ENCODE assay signal across 9 mouse cellular contexts in the genomic region with DNA sequence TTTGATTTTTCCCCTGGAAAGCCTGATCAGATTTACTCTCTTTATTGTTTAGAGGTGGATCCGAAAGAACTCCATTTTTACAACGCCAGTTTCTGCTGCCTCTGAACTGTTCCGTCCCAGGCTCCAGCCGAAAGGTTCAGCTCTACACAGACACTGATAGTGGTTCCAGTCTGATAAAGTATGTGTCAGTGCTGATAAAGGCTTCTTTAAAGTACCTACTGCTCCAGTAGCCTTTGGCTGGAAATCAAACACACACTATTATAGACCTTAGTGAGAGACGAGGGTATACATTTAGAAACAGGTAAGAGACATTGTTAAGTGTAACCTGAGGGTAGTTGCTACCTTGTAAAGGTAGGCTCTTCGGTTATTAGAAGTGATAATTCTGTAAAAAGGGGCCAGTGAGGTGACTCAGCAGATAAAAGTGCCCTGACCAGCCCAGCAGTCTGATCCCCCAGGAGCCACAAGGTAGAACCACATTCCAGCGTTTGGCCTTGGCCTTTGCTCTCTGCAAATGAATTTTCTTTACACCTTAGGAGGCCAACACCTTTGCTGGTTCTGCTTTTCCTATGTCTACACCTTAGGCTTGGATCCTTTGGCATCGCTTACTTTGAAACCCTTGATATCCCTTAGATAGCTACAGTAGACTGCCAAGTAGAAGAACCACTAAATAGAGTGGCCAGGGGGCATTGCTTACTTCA. TPM values are rescaled to one million over a fixed set of nuclear protein-coding genes. Genes with fewer than 3 reads are reported as not detected.
A peak's percentile ranks its signal among the peaks of the same experiment; 100 is the strongest.
DNase-seq lines count a peak whose midpoint lies in the region; ATAC-seq and TF ChIP-seq lines count a peak whose summit lies in the region.
"Had no signal": no experiment of that assay in that cellular context is flagged by ENCODE, and none has a peak within 500 bp of the region (broad histone marks: within the 10 kb centered on the region; RNA-seq: fewer than 3 reads in every experiment).

No protein-coding gene starts in this region.

- H3K9ac ChIP-seq in embryonic facial prominence, embryonic 12.5 days: no peak overlapping the region
- no peak overlapping the region for H3K9ac ChIP-seq in lung, embryonic 14.5 days
- H3K9ac ChIP-seq in intestine, embryonic 14.5 days (ENCODE audit: low read length): no peak overlapping the region
- no peak overlapping the region for H3K9ac ChIP-seq in midbrain, embryonic 11.5 days (ENCODE audit: low read length)

- no peaks in the 10 kb centered on the region for H3K9me3 ChIP-seq in embryonic facial prominence, embryonic 12.5 days
- H3K9me3 ChIP-seq in embryonic facial prominence, embryonic 10.5 days: no peaks in the 10 kb centered on the region
- H3K9me3 ChIP-seq in lung, embryonic 14.5 days (ENCODE audit: low read depth, low read length): no peaks in the 10 kb centered on the region
- H3K9me3 ChIP-seq in intestine, embryonic 14.5 days (ENCODE audit: control insufficient read depth, low read length): no peaks in the 10 kb centered on the region
- no peaks in the 10 kb centered on the region for H3K9me3 ChIP-seq in midbrain, embryonic 11.5 days (ENCODE audit: control insufficient read depth, low read length)
- H3K9me3 ChIP-seq: embryonic facial prominence, embryonic 13.5 days had no signal

- H3K4me2 ChIP-seq in embryonic facial prominence, embryonic 12.5 days (replicated peaks): peak overlapping the region; percentile 83; the same call in 1 of the 2 replicates
- H3K4me2 ChIP-seq in lung, embryonic 14.5 days: peak overlapping the region; percentile 85
- peak overlapping the region; percentile 78 for H3K4me2 ChIP-seq in intestine, embryonic 14.5 days (ENCODE audit: low read length)
- H3K4me2 ChIP-seq in midbrain, embryonic 11.5 days: no peak overlapping the region

- DNase-seq in embryonic facial prominence, embryonic 10.5 days (ENCODE audit: low spot score): no peak
- DNase-seq in lung, embryonic 14.5 days: no peak
- no peak for DNase-seq in lung, postnatal 14 days
- peak; percentile 54 for DNase-seq in intestine, embryonic 14.5 days (ENCODE audit: low spot score)
- DNase-seq in midbrain, embryonic 11.5 days (ENCODE audit: low spot score, missing footprints): peak; percentile 86
- DNase-seq in gastrocnemius, adult 2 months: no peak
- DNase-seq in gastrocnemius, postnatal 25 days: no peak

- 83% methylated on average over 8 of the region's 8 CpGs for WGBS in embryonic facial prominence, embryonic 12.5 days
- WGBS in embryonic facial prominence, embryonic 10.5 days: 83% methylated on average over 8 of the region's 8 CpGs
- WGBS in lung, embryonic 14.5 days: 54% methylated on average over 8 of the region's 8 CpGs
- WGBS in intestine, embryonic 14.5 days: 70% methylated on average over 8 of the region's 8 CpGs
- WGBS in midbrain, embryonic 11.5 days: 85% methylated on average over 8 of the region's 8 CpGs

- ATAC-seq in embryonic facial prominence, embryonic 12.5 days (ENCODE audit: insufficient number of reproducible peaks, insufficient read depth, low FRiP score, low TSS enrichment): no peak
- ATAC-seq in lung, embryonic 14.5 days (ENCODE audit: insufficient read depth): no peak
- ATAC-seq in intestine, embryonic 14.5 days (replicated peaks; ENCODE audit: low FRiP score, low TSS enrichment, low read depth): no peak
- no peak for ATAC-seq in midbrain, embryonic 11.5 days (ENCODE audit: low FRiP score)

- H3K27me3 ChIP-seq in embryonic facial prominence, embryonic 12.5 days: no peaks in the 10 kb centered on the region
- H3K27me3 ChIP-seq in embryonic facial prominence, embryonic 10.5 days (replicated peaks; ENCODE audit: low read depth, poor library complexity, severe bottlenecking): peaks cover 12% of the 10 kb centered on the region; the same call in 1 of the 2 replicates
- H3K27me3 ChIP-seq in lung, embryonic 14.5 days (ENCODE audit: insufficient read depth, low read length): no peaks in the 10 kb centered on the region
- H3K27me3 ChIP-seq in intestine, embryonic 14.5 days (replicated peaks; ENCODE audit: control insufficient read depth, insufficient read depth, low read length): no peaks in the 10 kb centered on the region
- no peaks in the 10 kb centered on the region for H3K27me3 ChIP-seq in midbrain, embryonic 11.5 days (ENCODE audit: control insufficient read depth, insufficient read depth, low read length)
- H3K27me3 ChIP-seq: embryonic facial prominence, embryonic 13.5 days had no signal

- H3K27ac ChIP-seq in embryonic facial prominence, embryonic 12.5 days: no peak overlapping the region
- no peak overlapping the region for H3K27ac ChIP-seq in embryonic facial prominence, embryonic 10.5 days (replicated peaks)
- H3K27ac ChIP-seq in lung, embryonic 14.5 days (ENCODE audit: low read depth): no peak overlapping the region
- H3K27ac ChIP-seq in intestine, embryonic 14.5 days (ENCODE audit: low read depth): no peak overlapping the region
- no peak overlapping the region for H3K27ac ChIP-seq in midbrain, embryonic 11.5 days (ENCODE audit: low read depth, low read length)
- H3K27ac ChIP-seq in gastrocnemius, adult 2 months: no peak overlapping the region
- H3K27ac ChIP-seq: embryonic facial prominence, embryonic 13.5 days had no signal

- H3K36me3 ChIP-seq in embryonic facial prominence, embryonic 12.5 days: peaks cover 5% of the 10 kb centered on the region; the same call in 1 of the 2 replicates
- peaks cover 23% of the 10 kb centered on the region for H3K36me3 ChIP-seq in embryonic facial prominence, embryonic 10.5 days (replicated peaks)
- H3K36me3 ChIP-seq in lung, embryonic 14.5 days (ENCODE audit: insufficient read depth): 0 out of 2 replicates have a peak, but pooled peaks cover 6% of the 10 kb centered on the region
- H3K36me3 ChIP-seq in intestine, embryonic 14.5 days (ENCODE audit: control insufficient read depth, insufficient read depth, low read length): no peaks in the 10 kb centered on the region
- H3K36me3 ChIP-seq in midbrain, embryonic 11.5 days (ENCODE audit: control insufficient read depth, insufficient read depth, low read length): no peaks in the 10 kb centered on the region

- TF ChIP-seq CTCF in lung, embryonic 14.5 days (IDR thresholded peaks at IDR 0.05; ENCODE audit: low read depth): no peak
- no peak for TF ChIP-seq CTCF in gastrocnemius, adult 2 months (IDR thresholded peaks at IDR 0.05)

- intact Hi-C loops in gastrocnemius, adult 2 months (cut with DNase I): no loop called here

- no peak overlapping the region for H3K4me3 ChIP-seq in embryonic facial prominence, embryonic 12.5 days
- no peak overlapping the region; the same call in 1 of the 2 replicates for H3K4me3 ChIP-seq in embryonic facial prominence, embryonic 10.5 days
- 0 out of 2 replicates have a peak overlapping the region, but pooled peaks have one; percentile 76 for H3K4me3 ChIP-seq in lung, embryonic 14.5 days (ENCODE audit: low read depth, low read length)
- H3K4me3 ChIP-seq in intestine, embryonic 14.5 days (ENCODE audit: low read depth, low read length): no peak overlapping the region
- no peak overlapping the region for H3K4me3 ChIP-seq in midbrain, embryonic 11.5 days (ENCODE audit: low read depth, low read length)
- no peak overlapping the region for H3K4me3 ChIP-seq in gastrocnemius, adult 2 months

- H3K4me1 ChIP-seq in embryonic facial prominence, embryonic 12.5 days: peaks cover 3% of the 10 kb centered on the region; the same call in 1 of the 2 replicates
- H3K4me1 ChIP-seq in embryonic facial prominence, embryonic 10.5 days: peaks cover 26% of the 10 kb centered on the region
- H3K4me1 ChIP-seq in lung, embryonic 14.5 days (ENCODE audit: insufficient read depth): no peaks in the 10 kb centered on the region
- peaks cover 16% of the 10 kb centered on the region; the same call in 1 of the 2 replicates for H3K4me1 ChIP-seq in intestine, embryonic 14.5 days (replicated peaks; ENCODE audit: control insufficient read depth, insufficient read depth, low read length)
- H3K4me1 ChIP-seq in midbrain, embryonic 11.5 days (ENCODE audit: control insufficient read depth, insufficient read depth, low read length): peaks cover 4% of the 10 kb centered on the region; the same call in 1 of the 2 replicates

RNA-seq across cellular contexts. Expression of gene Nxpe3, which starts 1.5 kb away (rescaled TPM):
- polyA plus RNA-seq in embryonic facial prominence, embryonic 12.5 days (2016; fragmentation: Nextera tagmentation; extraction: Ambion mirVana): 0.83 and 1.2 TPM in 2 replicates
- polyA plus RNA-seq in embryonic facial prominence, embryonic 10.5 days (2016; fragmentation: Nextera tagmentation; extraction: Ambion mirVana): 0.96 and 1.1 TPM in 2 replicates
- polyA plus RNA-seq in lung, embryonic 14.5 days (2014; fragmentation: Nextera tagmentation; extraction: Ambion mirVana): 1.4 and 1.7 TPM in 2 replicates
- 1.3 and 1.5 TPM in 2 replicates for polyA plus RNA-seq in intestine, embryonic 14.5 days (2014; fragmentation: Nextera tagmentation; extraction: Ambion mirVana)
- polyA plus RNA-seq in midbrain, embryonic 11.5 days (2014; fragmentation: Nextera tagmentation; extraction: Ambion mirVana): 1.1 TPM in 2 replicates
- under 1 TPM; 0.39 to 0.56 TPM for total RNA-seq in gastrocnemius, adult 2 months (2021)
- under 1 TPM; 0.31 to 0.38 TPM for total RNA-seq in gastrocnemius, postnatal 25 days (2021)

RNA-seq across cellular contexts. Expression of gene Cep97, which starts 41.1 kb away (rescaled TPM):
- 13.3 and 16.3 TPM in 2 replicates for polyA plus RNA-seq in embryonic facial prominence, embryonic 12.5 days (2016; fragmentation: Nextera tagmentation; extraction: Ambion mirVana)
- polyA plus RNA-seq in embryonic facial prominence, embryonic 10.5 days (2016; fragmentation: Nextera tagmentation; extraction: Ambion mirVana): 17.6 and 17.9 TPM in 2 replicates
- 11.9 and 14.0 TPM in 2 replicates for polyA plus RNA-seq in lung, embryonic 14.5 days (2014; fragmentation: Nextera tagmentation; extraction: Ambion mirVana)
- polyA plus RNA-seq in intestine, embryonic 14.5 days (2014; fragmentation: Nextera tagmentation; extraction: Ambion mirVana): 8.3 and 10.6 TPM in 2 replicates
- 18.3 and 19.7 TPM in 2 replicates for polyA plus RNA-seq in midbrain, embryonic 11.5 days (2014; fragmentation: Nextera tagmentation; extraction: Ambion mirVana)
- 1 to 10 TPM; 5.8 to 6.3 TPM for total RNA-seq in gastrocnemius, adult 2 months (2021)
- total RNA-seq in gastrocnemius, postnatal 25 days (2021): 1 to 10 TPM; 4.1 to 5.7 TPM

RNA-seq across cellular contexts. Expression of gene Nfkbiz, which starts 54.9 kb away (rescaled TPM):
- polyA plus RNA-seq in embryonic facial prominence, embryonic 12.5 days (2016; fragmentation: Nextera tagmentation; extraction: Ambion mirVana): 4.2 and 4.8 TPM in 2 replicates
- 2.1 and 2.8 TPM in 2 replicates for polyA plus RNA-seq in embryonic facial prominence, embryonic 10.5 days (2016; fragmentation: Nextera tagmentation; extraction: Ambion mirVana)
- polyA plus RNA-seq in lung, embryonic 14.5 days (2014; fragmentation: Nextera tagmentation; extraction: Ambion mirVana): 5.8 and 6.3 TPM in 2 replicates
- polyA plus RNA-seq in intestine, embryonic 14.5 days (2014; fragmentation: Nextera tagmentation; extraction: Ambion mirVana): 8.9 and 10.8 TPM in 2 replicates
- 1.3 and 1.8 TPM in 2 replicates for polyA plus RNA-seq in midbrain, embryonic 11.5 days (2014; fragmentation: Nextera tagmentation; extraction: Ambion mirVana)
- total RNA-seq in gastrocnemius, adult 2 months (2021): 1 to 10 TPM; 1.1 TPM
- total RNA-seq in gastrocnemius, postnatal 25 days (2021): 1 to 10 TPM; 1.2 to 1.3 TPM

Comparison
In these comparisons a context has a peak if more than half of its experiments do, and no peak if none do; other contexts are left out.
1. DNase-seq: peak in intestine, embryonic 14.5 days (single experiment) and midbrain, embryonic 11.5 days (single experiment); none in embryonic facial prominence, embryonic 10.5 days (single experiment), lung, embryonic 14.5 days (single experiment), lung, postnatal 14 days (single experiment), gastrocnemius, adult 2 months (single experiment) and gastrocnemius, postnatal 25 days (single experiment).